Mouse (Mus musculus) cerebellum, postnatal 14 days (tissue): ENCODE measurements around the gene Actr10.

Experiments
- DNase-seq, 2 experiments: peaks; one replicate each; pipeline ENCODE4 v3.0.0; 2021; ENCODE audit warnings: mixed read lengths in 2 of 2

Actr10 gene

DNA sequence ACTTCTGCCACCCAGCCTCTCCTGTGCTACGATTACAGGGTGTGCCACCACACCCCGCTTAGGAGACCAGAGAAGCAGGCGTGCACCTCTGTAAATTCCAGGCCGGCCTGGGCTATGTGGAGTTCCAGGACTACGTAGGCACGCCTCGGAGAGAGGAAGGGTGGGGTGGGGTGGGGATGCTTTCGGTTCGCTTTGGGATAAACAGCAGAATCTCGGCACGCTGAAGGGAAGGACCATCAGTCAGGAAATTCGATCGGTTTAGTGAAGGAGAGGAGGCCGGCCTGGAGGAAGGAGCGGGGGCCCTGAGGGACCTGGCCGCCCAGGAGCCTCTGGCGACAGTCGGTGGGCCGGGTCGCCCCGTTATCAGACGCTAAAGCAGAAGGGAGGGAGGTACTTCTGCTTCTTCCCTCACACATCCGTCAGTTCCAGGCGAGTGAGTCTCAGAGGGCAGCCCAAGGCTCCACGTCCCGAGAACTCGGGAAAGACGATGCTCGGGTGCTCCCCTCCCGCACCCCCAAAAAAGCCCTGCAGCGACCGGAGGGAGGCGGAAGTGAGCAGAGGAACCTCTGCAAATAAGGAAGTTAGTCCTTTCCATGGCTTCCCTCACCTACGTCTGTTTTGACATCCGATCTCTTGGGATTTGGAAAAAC, 30.6 kb downstream of the Actr10 start:
- DNase-seq: peak; percentile 85 to 88

DNA sequence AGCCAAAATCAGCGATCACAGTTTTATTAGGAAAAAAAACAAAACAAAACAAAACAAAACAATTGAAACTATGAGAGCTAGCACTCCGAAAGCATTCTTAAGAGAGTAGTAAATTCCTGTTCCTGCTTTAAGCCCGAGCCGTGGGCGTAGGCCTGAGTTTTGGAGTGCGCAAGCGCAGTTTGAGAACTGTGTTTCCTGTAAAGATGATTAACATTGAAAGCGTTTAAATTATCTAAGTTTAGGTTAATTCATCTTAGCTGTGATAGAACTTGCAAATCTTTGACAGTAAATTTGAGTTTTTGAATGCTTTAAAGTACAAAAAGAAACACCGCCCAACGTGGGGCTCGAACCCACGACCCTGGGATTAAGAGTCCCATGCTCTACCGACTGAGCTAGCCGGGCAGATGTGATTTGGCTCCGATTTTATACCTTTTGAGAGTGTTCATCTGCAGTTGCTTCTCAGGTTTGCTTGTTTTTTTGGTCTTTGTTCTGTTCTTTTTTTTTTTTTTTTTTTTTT, 31.2 kb downstream of the Actr10 start:
- peak; percentile 92 to 93 for DNase-seq

DNA sequence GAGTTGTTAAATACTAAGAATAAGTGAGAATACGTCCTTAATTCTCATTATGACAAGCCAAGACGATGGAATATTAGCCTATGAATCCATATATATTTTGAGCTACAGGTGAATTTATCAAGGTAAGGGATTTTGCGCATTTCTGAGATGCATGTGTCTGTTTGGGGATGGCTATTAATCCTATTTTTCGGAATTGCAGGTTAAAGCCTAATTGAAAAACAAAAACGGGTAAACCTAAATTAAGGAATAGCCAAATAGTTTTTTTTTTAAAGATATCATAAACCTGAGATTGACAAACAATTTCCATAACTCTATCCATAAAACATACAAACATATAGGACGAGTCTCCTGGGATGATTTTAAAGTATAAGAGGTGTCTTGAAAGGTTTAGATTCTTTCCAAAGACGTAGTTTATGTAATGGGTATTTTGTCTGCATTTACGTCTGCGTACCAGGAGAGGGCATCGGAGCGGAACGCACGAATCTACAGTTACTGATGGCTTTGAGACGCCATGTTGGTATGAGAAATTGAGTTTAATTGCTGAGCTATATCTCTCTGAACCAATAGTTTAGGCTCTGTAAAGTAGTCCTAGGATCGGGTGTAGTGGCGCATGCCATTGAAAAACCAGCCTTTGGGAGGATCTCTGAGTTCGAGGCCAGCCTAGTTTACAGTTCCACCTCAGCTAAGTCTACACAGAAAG, 32.0 kb downstream of the Actr10 start:
- DNase-seq: peak; percentile 67 to 74

DNA sequence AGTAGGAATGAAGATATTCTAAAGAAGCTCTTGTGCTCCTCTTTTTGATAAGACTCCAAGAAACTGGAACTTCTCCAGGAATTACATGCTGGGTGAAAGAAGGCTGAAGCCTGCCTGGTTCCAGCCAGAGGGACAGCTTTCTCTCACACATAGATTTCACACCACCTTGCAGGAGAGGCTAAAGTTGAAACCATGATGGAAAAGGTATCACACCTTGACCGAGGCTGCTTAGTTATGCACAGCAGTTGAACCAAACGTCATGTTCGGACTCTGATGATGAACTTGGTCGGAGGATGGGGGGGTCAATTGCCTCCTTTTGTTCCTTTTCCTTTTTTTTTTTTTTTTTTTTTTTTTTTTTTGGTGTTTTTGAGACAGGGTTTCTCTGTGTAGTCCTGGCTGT, 36.2 kb downstream of the Actr10 start:
- DNase-seq: no peak

DNA sequence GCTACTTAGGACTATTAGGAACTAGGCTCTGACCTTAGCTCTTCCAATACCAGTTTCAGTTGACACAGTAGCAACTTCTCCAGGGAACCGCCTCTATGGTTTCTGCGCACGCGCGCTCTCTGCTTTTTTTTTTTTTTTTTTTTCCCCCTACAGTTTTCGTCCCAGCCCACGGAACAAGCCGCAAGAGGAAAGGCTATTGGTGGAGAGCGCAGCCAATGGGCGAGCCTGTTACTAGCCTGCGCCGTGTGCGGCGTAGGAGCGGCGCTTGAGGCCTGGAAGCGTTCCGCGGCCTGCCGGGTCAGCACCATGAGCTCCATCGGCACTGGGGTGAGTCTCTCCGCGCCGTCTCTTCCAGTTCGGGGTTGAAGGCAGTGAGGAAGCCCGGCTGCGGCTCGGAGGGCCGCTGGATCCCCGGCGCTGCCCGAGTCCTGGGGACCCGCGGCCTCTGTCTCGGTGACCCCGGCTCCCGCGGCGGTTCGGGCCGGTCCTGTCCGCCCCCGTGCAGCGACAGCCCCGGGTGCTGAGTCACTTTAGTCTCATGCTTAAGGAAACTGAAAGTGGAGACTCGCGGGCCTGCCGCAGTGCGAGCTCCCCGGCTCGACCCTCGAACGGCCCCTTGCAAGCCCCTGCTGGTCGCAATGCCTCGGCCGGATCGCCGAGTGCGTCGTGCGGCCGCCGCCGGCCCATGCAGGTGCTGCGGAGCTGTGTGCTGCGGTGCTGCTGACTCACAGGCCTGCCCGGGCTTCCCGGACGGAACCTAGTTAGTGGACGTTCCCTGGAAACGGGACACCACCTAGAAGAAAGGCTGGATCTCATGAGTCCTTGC, 37.0 kb downstream of the Actr10 start, which contains the start of gene Psma3:
Gene Psma3 (plus strand): TSS at position 181 of the 826 bp plus-strand sequence.
- DNase-seq: peak; percentile 91 to 92

DNA sequence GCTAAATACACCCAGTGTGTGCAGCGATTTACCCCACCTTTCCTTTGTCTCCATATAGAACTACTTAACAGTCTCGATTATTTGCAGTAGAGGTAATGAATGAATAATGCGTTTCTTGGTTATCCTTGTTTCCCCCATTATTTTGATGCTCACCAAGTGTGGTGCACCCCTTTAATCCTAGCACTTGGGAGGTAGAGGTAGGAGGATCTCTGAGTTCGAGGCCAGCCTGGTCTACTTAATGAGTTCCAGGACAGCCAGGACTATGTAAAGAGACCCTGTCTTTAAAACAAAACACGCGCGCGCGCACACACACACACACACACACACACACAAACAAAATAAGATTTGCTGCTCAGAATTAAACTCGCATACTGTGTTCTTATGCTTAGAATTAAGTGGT, 37.7 kb downstream of the Actr10 start:
- peak; percentile 20 to 23 for DNase-seq

DNA sequence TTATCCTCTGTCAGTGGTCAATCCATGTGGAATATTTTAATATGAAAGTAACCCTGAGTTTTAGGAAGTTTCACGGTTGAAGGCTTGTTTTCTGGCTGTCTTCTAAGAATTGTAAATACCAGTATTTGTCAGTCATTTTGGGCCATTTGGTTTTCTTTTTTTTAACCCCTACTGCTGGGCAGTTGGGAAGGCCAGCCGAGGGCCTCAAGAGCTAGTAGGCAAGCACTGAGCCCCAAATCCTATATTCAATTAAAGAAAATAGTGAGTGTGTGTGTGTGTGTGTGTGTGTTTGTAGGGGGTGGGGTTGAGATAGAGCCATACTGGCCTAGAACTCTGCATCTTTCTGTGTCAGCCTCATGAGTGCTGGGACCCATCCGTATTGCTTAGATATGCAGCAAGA, 38.2 kb downstream of the Actr10 start:
- DNase-seq: no peak

DNA sequence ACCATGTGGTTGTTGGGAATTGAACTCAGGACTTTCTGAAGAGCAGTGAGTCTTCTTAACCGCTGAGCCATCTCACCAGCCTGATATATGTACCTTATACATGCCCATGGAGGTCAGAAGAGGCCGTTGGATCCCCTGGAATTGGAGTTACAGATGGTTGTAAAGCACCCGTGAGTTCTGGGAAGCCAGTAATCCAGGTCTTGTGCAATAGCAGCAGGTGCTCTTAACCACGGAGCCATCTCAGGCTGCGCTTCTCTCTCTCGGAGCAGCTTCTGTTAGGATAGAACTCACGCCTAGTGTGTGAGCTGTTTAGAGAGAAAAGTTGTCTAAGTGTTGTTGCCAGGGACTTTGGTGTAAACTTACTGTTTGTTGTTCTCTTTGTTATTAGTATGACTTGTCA, 40.7 kb downstream of the Actr10 start:
- no peak for DNase-seq

DNA sequence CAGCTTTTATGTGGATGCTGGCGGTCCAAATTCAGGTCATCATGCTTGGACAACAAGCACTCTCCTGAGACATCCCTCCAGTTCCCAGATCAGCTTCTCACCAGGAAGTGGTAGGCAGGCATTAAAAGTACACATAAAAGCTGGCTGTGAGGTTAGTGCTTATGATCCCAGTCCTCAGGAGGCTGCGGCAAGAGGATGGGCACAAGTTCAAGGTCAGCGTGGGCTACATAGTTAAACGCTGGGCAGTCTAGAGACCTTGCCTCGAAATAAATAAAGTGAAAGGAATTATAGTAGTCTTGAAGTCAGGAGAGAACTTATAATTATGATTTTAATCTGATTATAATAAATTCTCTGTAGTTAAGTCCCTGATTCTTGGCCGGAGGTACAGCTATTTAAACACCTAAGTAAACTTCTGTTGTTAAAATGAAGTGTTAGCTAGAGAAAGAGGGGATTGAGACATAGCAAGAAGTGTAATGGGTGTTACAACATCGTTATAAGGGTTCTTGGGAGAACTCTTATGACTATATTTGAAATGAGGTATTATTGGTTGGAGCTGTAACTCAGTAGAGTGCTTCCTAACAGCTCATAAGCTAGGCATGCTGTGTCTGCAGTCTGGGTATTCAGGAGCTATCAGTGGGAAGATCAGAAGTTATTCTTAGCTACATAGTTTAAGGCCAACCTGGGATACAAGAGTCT, 47.3 kb downstream of the Actr10 start:
- DNase-seq: no peak

DNA sequence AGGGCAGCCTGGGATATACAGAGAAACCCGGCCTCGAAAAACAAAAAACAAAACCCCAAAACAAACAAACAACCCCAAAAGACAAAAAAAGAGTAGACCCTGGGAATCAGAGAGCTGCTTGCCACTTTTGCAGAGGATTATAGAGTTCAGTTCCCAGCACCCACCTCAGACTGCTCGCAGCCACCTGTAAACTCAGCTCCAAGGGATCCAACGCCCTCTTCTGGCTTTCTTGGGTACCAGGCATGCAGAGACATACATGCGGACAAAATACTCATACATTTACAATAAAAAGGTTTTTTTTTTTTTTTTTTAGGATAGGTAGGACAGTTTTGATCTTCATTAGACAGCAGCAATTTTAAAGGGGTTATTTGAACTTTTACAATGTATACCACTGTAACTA, 59.6 kb downstream of the Actr10 start:
- no peak for DNase-seq

DNA sequence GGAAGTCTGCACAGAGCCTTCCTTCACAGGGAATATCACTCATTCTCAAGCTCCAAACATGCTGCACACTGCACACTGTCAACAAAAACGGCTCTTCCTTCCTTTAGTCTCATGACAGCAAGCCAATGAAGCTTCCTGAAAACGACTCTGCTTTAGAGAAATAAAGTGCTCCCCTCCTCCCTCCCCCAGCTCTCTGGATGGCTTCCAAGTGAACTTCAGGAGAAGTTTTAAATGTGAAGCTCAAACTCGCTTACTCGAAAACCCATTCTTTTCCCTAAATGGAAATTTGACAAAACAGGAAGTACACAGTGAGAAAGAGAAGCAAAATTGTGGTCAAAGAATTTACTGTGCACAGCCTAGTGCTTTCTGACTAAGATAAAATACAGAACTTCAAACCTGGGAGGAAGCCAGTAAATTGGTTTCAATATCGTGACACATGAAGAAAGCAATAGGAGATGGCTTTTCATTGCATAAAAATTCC, 61.8 kb downstream of the Actr10 start:
- DNase-seq: no peak

DNA sequence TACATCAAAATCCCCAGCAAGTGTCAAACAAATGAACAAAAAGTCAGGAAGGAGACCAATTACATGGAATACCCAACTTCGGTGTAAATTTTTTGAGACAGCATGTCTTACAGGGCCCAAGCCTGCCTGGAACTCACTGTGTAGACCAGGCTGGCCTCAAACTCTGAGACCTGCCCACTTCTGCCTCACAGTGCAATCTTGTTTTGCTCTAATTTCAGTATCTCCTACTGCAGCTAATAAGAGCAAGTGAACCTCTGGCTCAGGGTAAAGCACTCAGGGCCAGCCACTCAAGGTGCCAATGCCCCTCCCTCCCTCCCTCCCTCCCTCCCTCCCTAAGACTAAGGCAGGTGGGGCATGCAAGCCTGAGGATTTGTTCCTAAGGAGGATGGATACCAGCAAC, 62.7 kb downstream of the Actr10 start:
- DNase-seq: no peak

DNA sequence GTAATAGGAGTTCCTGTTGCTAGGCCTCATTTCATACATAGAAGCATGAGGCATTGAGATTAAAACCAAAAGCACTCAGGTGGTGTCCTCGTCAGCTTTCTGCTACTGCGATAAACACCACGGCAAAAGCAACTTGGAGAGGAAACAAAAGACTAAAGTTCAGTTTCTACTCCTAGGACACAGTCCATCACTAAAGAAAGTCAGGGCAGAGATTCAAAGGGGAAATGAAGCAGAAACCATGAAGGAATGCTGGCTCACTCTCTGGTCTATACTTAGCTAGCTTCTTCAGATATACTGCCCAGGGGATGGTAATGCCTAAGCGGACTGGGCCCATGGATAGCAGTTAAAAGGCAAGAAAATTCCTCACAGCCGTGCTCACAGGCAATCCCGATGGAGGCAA, 63.8 kb downstream of the Actr10 start:
- DNase-seq: no peak

DNA sequence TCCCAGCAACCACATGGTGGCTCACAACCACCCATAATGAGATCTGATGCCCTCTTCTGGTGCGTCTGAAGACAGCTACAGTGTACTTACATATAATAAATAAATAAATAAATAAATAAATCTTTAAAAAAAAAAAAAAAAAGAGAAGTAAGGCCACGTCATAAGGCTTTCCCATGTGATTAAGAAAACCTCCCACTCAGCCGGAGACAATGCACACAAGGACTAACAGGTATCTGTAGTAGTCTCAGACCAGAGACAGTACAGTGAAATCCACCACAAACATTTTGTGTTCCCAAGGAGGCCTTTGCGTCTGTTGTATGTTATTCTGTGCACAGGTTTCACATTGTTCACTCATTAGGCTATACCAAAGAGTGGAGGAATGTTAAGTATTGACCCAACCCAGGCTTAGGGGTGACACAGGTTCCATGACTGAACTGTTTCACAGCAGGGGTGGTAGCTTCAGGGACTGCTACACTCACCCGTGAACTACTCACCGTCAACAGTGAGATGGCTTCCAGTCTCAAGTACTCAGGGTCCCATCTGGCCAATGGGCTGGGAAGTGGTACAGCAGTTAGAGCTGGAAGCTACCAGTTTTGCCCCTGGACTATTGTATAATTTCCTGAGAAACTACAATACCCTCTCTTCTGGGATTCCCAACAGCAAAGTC, 66.2 kb downstream of the Actr10 start:
- DNase-seq: no peak

DNA sequence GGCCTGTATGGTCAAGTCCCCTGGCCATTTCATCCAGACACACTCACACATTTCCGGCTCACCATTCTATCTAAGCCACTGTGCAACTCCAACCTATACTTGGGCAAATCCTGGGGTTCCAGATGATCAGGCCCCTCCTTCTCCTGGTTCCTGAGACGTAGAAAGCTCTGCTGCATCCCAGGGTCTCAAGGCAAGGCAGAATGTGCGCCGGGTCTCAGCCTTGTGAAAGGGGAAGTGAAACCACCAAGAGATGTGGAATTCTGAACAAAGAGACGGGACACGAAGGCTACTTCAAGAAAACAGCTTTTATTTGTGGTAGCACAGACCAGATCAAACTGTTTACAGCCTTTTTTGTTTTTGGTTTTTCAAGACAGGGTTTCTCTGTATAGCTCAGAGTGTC, 68.5 kb downstream of the Actr10 start:
- no peak for DNase-seq

DNA sequence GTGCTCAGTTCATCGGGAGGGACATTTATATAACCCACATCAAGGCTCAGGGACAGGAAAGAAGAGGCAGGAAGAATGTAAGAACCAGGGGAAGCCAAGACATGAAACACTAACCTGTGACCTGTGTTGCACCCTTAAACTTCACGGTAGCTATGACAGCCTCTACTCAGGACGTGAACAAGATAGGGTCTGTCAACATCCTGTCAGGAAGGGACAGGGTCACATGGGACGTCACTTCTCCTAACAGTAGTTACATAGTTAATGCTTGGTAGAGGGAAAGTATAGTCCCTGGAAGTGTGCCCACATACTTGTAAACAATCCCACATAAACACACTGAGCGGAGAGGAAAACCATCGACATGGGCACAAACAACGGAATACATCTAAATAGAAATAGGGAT, 69.2 kb downstream of the Actr10 start:
- DNase-seq: no peak

DNA sequence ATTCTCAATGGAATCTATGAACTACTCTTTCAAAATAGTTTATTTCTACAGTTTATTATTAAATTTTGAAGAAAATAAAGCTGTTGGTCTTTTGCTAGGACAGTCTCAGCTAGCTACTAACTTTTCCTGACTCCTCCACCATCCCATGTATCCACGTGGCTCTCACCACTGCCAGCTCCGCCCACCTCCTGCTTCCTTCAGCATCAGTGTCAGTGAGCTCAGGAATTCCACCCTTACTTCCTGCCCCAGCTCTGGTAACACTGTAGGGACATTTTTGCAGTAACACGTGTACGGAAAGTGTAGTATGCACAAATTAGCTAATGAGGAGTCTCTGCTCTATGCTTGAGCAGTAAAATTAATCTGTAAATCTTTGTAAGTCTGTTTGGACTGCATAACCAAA, 72.1 kb downstream of the Actr10 start:
- DNase-seq: no peak
